Mouse (Mus musculus) v-Abl transformed pro-B cells (cell line): ENCODE measurements around the gene Morc2a.

Experiments
- in situ Hi-C, 2 experiments: fragments of 400-800 bp; cut with MboI; formaldehyde crosslinking; loops; one replicate each; pipeline ENCODE4 v1.15.1; 2025; ENCODE audit not compliant: unreplicated experiment in 2 of 2

The Morc2a gene

DNA sequence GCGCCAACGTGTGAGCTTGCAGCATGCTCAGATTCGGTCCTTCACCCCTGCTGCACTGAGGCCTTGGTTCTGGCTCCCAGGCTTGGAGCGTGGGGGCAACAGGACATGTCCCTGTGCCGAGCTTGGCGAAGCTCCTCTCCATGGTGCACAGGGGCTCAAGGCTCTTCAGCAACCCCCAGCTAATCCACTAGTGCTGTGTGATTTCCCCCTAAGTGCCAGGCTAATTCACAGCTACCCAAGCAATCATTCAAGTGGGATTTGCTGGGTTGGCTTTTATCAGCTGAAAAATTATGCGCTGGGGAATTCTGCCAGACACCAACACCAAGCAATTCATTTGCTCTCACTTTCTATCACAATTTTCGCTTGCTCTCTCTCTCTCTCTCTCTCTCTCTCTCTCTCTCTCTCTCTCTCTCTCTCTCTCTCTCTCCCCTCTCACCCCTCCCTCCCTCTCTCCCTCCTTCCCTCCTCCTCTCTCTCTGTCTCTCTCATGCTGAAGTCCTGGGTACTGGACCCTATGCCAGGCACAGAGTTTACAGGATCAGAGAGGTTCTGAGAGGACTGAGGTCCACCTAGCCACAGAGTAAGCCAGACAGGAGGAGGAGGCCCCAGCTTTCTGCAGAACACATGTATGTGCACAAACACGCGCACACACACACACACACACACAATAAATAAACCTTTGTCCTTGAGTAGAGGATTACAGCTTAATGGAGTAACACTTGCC, 76.5 kb downstream of the Morc2a start:
- in situ Hi-C loops, result no loop called here

- in situ Hi-C loops, result no loop called here
Observed at GRCm38 (mm10) chr11:3727438-3728105, 78.6 kb downstream of the Morc2a start.

DNA sequence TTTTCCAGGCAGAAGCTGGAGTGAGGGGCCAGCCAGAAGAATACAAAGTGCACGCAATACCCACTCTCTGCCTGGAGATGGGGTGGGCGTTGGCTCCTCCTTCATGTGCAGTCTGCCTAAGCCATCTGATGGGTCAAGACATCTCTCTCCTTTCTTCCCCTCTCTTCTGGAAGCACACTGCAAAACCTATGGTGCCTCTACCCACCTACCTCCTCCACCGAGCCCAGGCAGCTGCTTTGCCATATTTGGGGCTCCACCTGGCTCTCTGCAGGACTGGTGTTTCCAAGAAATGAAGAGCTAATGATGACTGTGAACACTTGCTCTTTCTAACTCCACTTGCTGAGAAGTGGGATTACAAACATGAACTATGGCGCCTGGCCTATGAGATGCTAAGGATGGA, 82.5 kb downstream of the Morc2a start:
- in situ Hi-C loops, result no loop called here

- in situ Hi-C loops, result no loop called here
Observed at GRCm38 (mm10) chr11:3733933-3734636, 85.1 kb downstream of the Morc2a start.

DNA sequence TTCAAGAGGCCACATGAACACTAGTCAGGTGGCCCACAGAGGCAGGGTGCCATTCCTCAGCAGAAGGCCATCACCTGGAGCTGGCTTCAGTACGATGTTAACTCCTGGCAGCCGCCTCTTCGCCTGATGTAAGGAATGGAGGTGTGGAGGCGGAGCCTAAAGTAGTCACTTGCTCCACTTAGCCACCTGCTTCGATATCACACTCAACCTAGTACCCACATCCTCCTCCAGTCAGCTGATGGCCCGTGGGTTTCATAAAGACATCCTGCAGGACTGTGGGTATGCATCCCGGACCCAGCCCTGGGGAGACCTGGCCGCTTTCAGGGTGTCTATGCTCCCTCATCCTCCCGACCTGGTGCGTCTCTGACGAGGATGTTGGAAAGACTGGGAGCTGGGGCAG, 86.7 kb downstream of the Morc2a start:
- in situ Hi-C loops, result no loop called here

- in situ Hi-C loops, result no loop called here
Observed at GRCm38 (mm10) chr11:3738778-3739177, 89.8 kb downstream of the Morc2a start.
